Mouse (Mus musculus): ENCODE measurements at regions not wholly inside any gene's neighbourhood (a gene's known extent, or its start where the extent isn't known, plus 50 kb on each side); places are given as distances from the start of the nearest gene placed in this dataset.

DNA sequence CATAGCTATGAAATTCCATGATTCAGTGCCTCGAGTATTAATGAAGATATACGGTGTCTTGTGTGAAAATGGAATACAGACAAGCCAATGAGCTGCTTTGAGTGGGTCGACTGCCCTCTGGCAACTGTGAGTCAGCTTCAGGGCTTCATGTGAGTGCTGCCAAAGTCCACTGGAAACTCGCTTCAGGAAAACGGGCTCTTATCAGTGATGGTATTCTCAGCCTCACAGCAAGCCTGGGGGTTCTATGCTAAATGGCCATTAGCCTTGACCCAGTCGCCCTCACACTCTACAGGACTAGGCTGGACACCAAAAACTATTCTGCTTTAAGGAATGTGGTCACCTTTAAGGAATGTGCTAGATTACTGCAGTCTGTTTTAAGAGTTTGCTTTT is 477.8 kb downstream of the Efnb2 start:
- WGBS, result 87% methylated on average over 6 of the region's 6 CpGs
- Histone ChIP-seq H3K9me3 (no peaks in the 10 kb centered on the region), H3K27ac (no peak overlapping the region), H3K4me1 (replicated peaks) (peaks cover 9% of the 10 kb centered on the region), H3K36me3 (no peaks in the 10 kb centered on the region), H3K27me3 (ENCODE audit: insufficient read depth, poor library complexity, severe bottlenecking) (no peaks in the 10 kb centered on the region; the same call in 1 of the 2 replicates), H3K4me3 (no peak overlapping the region)
- no peak for DNase-seq (ENCODE audit: low spot score)

DNA sequence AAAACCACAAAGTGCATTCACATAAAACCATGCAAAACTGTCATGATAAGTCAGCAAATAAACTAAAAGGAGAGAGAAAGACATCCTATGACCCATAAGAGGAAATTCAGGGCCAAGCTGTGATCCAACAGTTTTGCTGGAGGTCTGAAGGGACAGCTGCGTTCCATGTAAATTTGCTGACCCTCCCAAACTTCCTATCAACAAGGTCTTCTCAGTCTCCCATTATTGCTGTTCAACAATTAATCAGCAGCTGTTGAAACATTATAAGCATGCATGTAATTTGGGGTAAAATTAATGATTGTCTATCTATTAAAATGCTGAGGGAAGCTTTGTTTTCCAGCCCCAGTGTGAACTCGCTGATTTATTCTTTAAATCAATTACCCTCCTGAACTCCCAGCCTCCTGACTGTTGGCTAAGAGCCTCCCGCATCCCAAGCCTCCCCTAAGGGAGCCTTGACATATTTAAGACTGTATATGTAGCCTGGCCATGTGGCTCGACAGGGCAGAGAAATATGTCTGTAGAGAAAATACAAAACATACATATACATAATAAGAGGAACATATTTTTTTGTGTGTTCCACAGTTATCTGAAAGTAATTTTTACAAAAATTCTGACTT is 478.3 kb downstream of the Efnb2 start:
- peaks cover 9% of the 10 kb centered on the region for H3K4me1 ChIP-seq (replicated peaks)
- H3K4me3 ChIP-seq, result no peak overlapping the region
- DNase-seq (ENCODE audit: low spot score), result no peak
- 64% methylated on average over 4 of the region's 4 CpGs for WGBS
- H3K27me3 ChIP-seq (ENCODE audit: insufficient read depth, poor library complexity, severe bottlenecking), result no peaks in the 10 kb centered on the region; the same call in 1 of the 2 replicates
- no peak overlapping the region for H3K27ac ChIP-seq
- no peaks in the 10 kb centered on the region for H3K36me3 ChIP-seq
- H3K9me3 ChIP-seq, result no peaks in the 10 kb centered on the region

DNA sequence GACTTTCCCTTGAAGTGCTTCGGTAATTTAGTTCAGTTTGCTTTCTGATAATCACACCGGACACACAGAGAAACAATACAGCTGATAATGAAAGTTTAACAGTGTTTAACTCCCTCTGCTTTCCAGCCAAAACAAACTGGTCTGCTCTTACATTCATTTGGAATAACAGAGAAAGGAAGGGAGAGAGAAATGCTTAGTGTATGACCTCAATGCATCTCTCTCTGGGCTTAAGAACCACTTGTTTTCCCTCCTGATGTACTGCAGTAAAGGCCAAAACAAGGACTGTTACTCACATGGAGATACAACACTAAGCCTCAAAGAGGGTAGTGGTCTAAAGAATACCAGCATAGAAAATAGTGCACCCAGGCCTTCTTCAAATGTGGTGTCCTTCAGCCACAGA is 478.9 kb downstream of the Efnb2 start:
- Histone ChIP-seq H3K4me1 (replicated peaks) (peaks cover 9% of the 10 kb centered on the region), H3K36me3 (no peaks in the 10 kb centered on the region), H3K27ac (no peak overlapping the region), H3K4me3 (no peak overlapping the region), H3K27me3 (ENCODE audit: insufficient read depth, poor library complexity, severe bottlenecking) (no peaks in the 10 kb centered on the region; the same call in 1 of the 2 replicates), H3K9me3 (no peaks in the 10 kb centered on the region)
- WGBS, result 88% methylated on average over 2 of the region's 2 CpGs
- DNase-seq (ENCODE audit: low spot score), result no peak

DNA sequence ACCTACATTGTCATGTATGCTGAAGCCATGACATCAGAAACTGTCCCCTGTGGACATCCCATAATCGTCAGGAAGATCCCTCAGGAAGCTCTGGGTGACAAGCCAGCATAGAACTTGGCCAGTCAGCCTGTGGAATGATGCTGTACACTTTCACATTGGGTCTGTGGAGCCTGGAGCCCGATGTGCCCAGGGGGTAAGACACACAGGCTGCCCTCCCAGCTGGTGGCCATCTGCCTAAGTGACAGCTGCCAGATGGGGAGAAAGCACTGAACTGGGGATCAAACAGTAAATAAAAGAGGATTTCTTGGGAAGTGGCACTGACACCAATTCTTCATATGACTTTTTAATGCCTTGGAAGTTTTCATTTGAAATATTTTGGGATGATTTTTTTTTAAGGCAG is 486.8 kb downstream of the Efnb2 start:
- peak; percentile 23 for DNase-seq (ENCODE audit: low spot score)
- WGBS, result 36% methylated on average over 2 of the region's 2 CpGs
- Histone ChIP-seq H3K36me3 (no peaks in the 10 kb centered on the region), H3K27ac (0 out of 2 replicates have a peak overlapping the region, but pooled peaks have one; percentile 35), H3K9me3 (no peaks in the 10 kb centered on the region), H3K27me3 (ENCODE audit: insufficient read depth, poor library complexity, severe bottlenecking) (no peaks in the 10 kb centered on the region), H3K4me3 (no peak overlapping the region), H3K4me1 (replicated peaks) (peaks cover 9% of the 10 kb centered on the region)

DNA sequence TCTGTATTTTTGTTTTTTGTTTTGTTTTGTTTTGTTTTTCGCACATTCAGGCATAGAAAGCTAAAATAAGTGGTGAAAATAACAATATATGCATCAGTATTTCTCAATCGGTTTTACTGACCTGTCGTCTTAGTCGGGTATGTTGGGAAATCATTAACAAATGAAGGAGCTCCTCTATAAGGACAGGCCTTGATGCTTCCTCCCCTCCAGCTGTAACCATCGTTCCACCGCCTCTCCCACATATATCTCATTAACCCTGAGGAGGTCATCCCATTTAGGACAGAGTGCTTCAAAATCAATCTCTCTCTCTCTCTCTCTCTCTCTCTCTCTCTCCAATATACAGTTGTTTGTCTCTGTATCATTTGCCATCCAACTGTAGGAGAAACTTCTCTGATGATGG is 492.4 kb downstream of the Efnb2 start:
- Histone ChIP-seq H3K27me3 (ENCODE audit: insufficient read depth, poor library complexity, severe bottlenecking) (no peaks in the 10 kb centered on the region), H3K36me3 (no peaks in the 10 kb centered on the region), H3K4me3 (no peak overlapping the region), H3K4me1 (replicated peaks) (no peaks in the 10 kb centered on the region), H3K9me3 (no peaks in the 10 kb centered on the region), H3K27ac (no peak overlapping the region)
- DNase-seq (ENCODE audit: low spot score), result no peak
- WGBS, result 86% methylated on average over 6 of the region's 6 CpGs

DNA sequence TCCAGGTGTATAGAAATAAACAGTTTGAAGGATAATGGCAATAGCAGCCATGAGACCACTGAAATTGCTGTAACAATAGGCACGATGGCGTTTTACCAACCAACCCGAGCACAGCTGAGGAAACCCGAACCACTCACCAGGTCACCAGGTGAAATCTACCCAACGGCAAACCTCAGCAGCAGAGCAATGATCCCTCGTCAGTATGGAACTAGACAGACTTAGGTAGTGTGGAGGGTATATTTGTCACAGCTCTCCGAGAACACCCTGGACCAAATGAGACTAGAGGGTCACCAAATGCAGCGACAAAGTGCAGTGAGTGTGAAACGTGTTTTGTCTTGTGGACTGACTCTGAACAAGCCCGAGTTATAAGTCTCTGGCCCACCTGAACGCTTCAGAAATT is 492.8 kb downstream of the Efnb2 start:
- Histone ChIP-seq H3K4me1 (replicated peaks) (no peaks in the 10 kb centered on the region), H3K27ac (no peak overlapping the region), H3K27me3 (ENCODE audit: insufficient read depth, poor library complexity, severe bottlenecking) (no peaks in the 10 kb centered on the region), H3K9me3 (no peaks in the 10 kb centered on the region), H3K36me3 (no peaks in the 10 kb centered on the region), H3K4me3 (no peak overlapping the region)
- WGBS, result 89% methylated on average over 11 of the region's 11 CpGs
- DNase-seq (ENCODE audit: low spot score), result no peak

DNA sequence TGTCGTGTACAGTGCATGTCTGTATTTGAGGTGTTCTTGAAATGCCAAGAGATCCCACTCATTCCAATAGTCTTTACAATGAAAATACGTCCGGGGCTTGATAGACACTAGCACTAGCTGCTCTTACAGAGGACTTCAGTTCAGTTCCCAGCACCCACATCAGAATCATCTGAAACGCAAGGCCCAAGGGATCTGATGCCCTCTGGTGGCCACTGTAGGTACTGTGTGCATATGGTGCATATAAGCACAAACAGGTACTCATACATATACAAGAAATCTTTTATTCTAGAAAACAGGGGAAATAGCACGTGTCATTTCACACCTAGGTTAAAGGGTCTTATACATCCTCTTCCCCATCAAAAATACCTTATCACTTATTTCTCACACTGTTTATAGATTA is 513.5 kb downstream of the Efnb2 start:
- DNase-seq (ENCODE audit: low spot score), result no peak
- no peaks in the 10 kb centered on the region for H3K4me1 ChIP-seq (replicated peaks)
- H3K36me3 ChIP-seq, result no peaks in the 10 kb centered on the region
- 95% methylated on average over 5 of the region's 5 CpGs for WGBS
- H3K9me3 ChIP-seq, result peaks cover 4% of the 10 kb centered on the region
- H3K27me3 ChIP-seq (ENCODE audit: insufficient read depth, poor library complexity, severe bottlenecking), result no peaks in the 10 kb centered on the region
- H3K4me3 ChIP-seq, result no peak overlapping the region
- no peak overlapping the region for H3K27ac ChIP-seq

DNA sequence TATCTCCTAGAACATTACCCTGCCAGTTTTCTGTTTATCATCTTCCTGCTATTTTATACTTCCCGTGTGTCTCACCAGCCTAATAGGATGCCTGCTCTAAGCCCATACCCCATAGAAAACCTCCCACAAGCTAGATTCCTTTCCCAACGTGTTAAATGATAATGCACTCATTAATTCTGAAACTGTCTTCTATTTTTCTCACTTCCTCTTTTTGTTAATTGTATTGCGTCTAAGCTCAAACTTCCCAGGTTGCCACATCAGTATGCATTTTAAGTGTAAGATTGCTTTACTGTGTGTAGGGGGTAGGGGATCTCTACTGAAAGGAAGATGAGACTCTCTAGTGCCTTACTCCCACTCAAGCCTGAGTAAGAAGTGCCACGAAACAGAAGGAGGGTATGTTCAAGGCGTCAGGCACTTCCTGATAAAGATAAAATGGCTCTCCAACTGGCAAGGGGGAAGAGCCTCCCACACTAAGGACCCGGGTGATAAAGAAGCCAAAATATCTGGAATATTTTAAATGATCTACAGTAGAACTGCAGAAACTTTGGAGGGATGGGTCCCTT is 518.0 kb downstream of the Efnb2 start:
- H3K27ac ChIP-seq, result no peak overlapping the region
- H3K9me3 ChIP-seq, result peaks cover 4% of the 10 kb centered on the region
- H3K4me1 ChIP-seq (replicated peaks), result no peaks in the 10 kb centered on the region
- WGBS, result 80% methylated on average over 6 of the region's 6 CpGs
- H3K4me3 ChIP-seq, result no peak overlapping the region
- no peaks in the 10 kb centered on the region for H3K36me3 ChIP-seq
- DNase-seq (ENCODE audit: low spot score), result no peak
- H3K27me3 ChIP-seq (ENCODE audit: insufficient read depth, poor library complexity, severe bottlenecking), result no peaks in the 10 kb centered on the region

DNA sequence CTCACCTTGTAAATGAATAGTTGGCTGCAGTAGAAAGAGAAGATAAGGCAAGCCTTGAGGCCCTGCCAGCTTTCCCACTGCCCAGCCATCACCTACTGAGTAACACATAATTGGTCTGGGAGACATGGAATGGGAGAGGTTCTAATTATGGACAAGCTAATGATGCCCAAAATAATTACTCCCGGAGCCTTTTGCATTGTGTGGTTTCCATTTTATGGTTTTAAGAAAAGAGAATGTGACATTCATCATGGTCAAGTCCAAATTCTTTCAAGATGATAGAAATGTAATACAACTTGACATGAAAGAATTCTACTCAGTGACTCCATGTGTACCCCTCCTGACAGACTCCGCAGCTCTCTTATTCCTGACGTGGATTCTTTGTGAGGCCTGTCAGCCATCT is 518.6 kb downstream of the Efnb2 start:
- Histone ChIP-seq H3K27ac (no peak overlapping the region), H3K4me1 (replicated peaks) (no peaks in the 10 kb centered on the region), H3K36me3 (no peaks in the 10 kb centered on the region), H3K27me3 (ENCODE audit: insufficient read depth, poor library complexity, severe bottlenecking) (no peaks in the 10 kb centered on the region), H3K4me3 (no peak overlapping the region), H3K9me3 (peaks cover 2% of the 10 kb centered on the region)
- no peak for DNase-seq (ENCODE audit: low spot score)
- WGBS, result 79% methylated on average over 3 of the region's 3 CpGs

DNA sequence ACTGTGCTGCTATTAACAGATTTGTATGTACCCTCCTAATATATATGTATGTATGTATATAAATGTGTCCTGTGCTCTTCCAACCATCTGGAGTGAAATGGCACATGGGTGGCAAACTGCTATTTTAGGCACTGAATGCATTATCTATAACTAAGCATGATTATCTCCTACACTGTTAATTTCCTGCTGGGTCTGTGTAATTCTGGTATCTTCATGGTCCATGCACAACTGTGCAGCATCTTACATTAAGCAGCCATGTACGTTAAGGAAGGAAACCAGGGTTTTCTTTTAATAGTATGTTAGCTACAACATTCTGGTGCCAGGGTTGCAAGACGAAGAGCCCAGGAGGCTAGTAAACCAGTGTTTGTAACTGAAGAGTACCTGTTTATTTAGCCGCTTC is 521.3 kb downstream of the Efnb2 start:
- Histone ChIP-seq H3K9me3 (no peaks in the 10 kb centered on the region), H3K27me3 (ENCODE audit: insufficient read depth, poor library complexity, severe bottlenecking) (no peaks in the 10 kb centered on the region), H3K4me3 (no peak overlapping the region), H3K27ac (no peak overlapping the region), H3K36me3 (no peaks in the 10 kb centered on the region), H3K4me1 (replicated peaks) (0 out of 2 replicates have a peak, but pooled peaks cover 4% of the 10 kb centered on the region)
- 91% methylated on average over 3 of the region's 3 CpGs for WGBS
- no peak for DNase-seq (ENCODE audit: low spot score)

DNA sequence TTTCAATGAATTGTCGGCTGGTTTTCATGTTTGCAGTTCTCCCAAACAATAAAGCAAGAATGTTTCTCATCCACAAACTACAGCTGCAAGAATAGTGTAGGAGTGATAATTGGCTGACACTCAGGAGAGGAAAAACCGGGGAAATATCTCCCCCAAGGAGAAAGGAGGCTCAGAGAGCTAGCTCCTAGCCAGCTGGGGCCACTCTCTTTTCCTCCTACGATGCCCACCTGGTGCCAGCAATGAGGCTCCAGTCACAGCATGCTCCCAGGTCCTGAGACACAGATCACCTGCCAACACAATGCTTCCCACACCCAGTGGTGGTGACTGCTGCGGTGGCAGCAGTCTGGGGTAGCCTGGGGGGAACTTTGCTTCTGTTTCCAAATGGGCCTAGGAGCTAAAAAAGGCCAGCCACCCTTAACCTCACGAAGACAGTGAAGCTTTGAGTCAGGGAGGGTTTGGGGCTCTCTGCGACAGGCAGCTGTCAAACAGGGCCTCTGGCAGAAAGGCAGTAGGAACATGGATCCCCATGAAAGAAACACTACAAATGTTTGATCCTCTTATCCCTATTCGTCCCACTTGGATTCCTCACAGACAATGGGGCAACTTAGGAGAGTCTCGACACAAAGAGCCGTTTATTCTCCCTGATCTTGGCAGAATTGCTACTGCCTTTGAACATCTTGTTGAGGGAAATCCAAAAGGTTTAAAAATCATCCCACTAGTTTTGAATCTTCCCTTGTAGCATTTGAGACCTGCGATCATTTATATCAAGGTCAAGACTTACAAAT is 527.8 kb downstream of the Efnb2 start:
- WGBS, result 15% methylated on average over 10 of the region's 10 CpGs
- peak; percentile 23 for DNase-seq (ENCODE audit: low spot score)
- H3K4me1 ChIP-seq (replicated peaks), result peaks cover 43% of the 10 kb centered on the region
- peaks cover 22% of the 10 kb centered on the region for H3K27me3 ChIP-seq (ENCODE audit: insufficient read depth, poor library complexity, severe bottlenecking)
- H3K9me3 ChIP-seq, result no peaks in the 10 kb centered on the region
- H3K36me3 ChIP-seq, result no peaks in the 10 kb centered on the region
- H3K27ac ChIP-seq, result peak overlapping the region; percentile 3
- no peak overlapping the region for H3K4me3 ChIP-seq

DNA sequence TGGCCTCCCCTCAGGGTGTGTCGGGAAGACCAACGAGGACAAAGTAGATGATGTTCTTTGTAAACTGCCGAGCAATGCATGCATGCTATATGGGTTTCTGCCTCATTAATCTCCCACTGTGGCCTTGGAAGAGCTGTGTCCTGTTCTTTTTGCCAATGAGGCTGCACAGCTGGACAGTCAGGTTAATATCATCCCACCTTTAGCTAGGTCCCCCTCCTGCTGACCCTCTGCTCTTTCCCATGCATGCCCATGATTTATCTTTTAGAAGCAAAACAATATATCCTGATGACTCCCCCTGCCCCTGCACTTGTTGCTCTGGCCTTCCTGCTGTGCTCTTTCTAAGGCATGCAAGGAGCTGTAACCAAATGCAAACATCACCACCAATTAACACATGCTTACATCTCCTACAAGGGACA is 529.1 kb downstream of the Efnb2 start:
- 2% methylated on average over 3 of the region's 3 CpGs for whole genome bisulfite sequencing
- peaks cover 22% of the 10 kb centered on the region for H3K27me3 ChIP-seq (ENCODE audit: insufficient read depth, poor library complexity, severe bottlenecking)
- no peaks in the 10 kb centered on the region for H3K9me3 ChIP-seq
- DNase-seq (ENCODE audit: low spot score), result no peak
- peaks cover 43% of the 10 kb centered on the region for H3K4me1 ChIP-seq (replicated peaks)
- no peaks in the 10 kb centered on the region for H3K36me3 ChIP-seq
- H3K27ac ChIP-seq, result no peak overlapping the region
- no peak overlapping the region for H3K4me3 ChIP-seq

DNA sequence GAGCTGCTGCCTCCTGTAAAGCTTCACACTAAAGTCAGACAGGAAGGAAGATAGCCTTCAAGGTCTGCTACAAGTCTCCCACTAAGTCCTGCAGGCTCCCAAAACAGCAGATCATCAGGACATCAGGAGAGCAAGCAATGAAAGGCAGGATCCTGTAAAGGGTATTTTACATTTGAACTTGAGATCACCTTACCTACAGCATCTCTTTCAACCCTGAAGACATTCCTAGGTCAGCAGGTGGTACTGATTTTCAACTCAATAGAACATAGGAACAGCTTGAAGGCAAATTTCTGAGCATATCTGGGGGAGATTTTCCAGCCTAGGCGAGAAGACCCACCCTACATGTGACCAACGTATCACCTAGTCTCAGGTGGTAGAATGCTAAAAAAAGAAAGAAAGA is 530.2 kb downstream of the Efnb2 start:
- no peaks in the 10 kb centered on the region for H3K36me3 ChIP-seq
- 23% methylated on average over 2 of the region's 2 CpGs for WGBS
- no peak overlapping the region for H3K27ac ChIP-seq
- DNase-seq (ENCODE audit: low spot score), result no peak
- no peak overlapping the region for H3K4me3 ChIP-seq
- peaks cover 22% of the 10 kb centered on the region for H3K27me3 ChIP-seq (ENCODE audit: insufficient read depth, poor library complexity, severe bottlenecking)
- H3K9me3 ChIP-seq, result no peaks in the 10 kb centered on the region
- peaks cover 43% of the 10 kb centered on the region for H3K4me1 ChIP-seq (replicated peaks)

Measured in hindbrain, embryonic 10.5 days (tissue).